Mouse (Mus musculus) liver, postnatal 0 days (tissue): ENCODE measurements around the gene Nlrc3. TPM values are rescaled to one million over a fixed set of nuclear protein-coding genes. Genes with fewer than 3 reads are reported as not detected.
"Not testable (repeated sequence)": the region's sequence is repeated elsewhere in the genome, so short reads cannot be mapped to it uniquely, and the experiment has no call there.

Source experiments
- ATAC-seq: fragments of 200-750 bp; cut with Nextera tagmentation; 2 replicates; pipeline ENCODE4 v1.8.0; 2017; ENCODE audit warnings: mild to moderate bottlenecking, moderate library complexity
- DNase-seq: peaks from one replicate; pipeline ENCODE4 v3.0.0-alpha.2; 2016
- H3K27ac ChIP-seq: fragments of 300-500 bp; sonication (generic); 2 replicates; pipeline ENCODE4 v1.5.1; 2014; ENCODE audit warnings: antibody characterized with exemption, moderate library complexity, mild to moderate bottlenecking, low read depth
- H3K27me3 ChIP-seq: fragments of 300-500 bp; sonication (generic); 2 replicates; pipeline ENCODE4 v1.6.1; 2014; ENCODE audit warnings: low read length, control low read depth, mixed read lengths; ENCODE audit not compliant: insufficient read depth
- H3K36me3 ChIP-seq: fragments of 300-500 bp; sonication (generic); replicated peaks from 2 replicates; pipeline ENCODE4 v1.6.1; 2014; ENCODE audit warnings: mild to moderate bottlenecking, control low read depth, low read length, moderate library complexity, mixed read lengths; ENCODE audit not compliant: insufficient read depth
- H3K4me1 ChIP-seq: fragments of 300-500 bp; sonication (generic); 2 replicates; pipeline ENCODE4 v1.6.1; 2014; ENCODE audit warnings: antibody characterized with exemption, mild to moderate bottlenecking, control low read depth; ENCODE audit not compliant: insufficient read depth
- H3K4me2 ChIP-seq: fragments of 300-500 bp; sonication (generic); 2 replicates; pipeline ENCODE4 v1.6.1; 2014; ENCODE audit warnings: low read depth, mild to moderate bottlenecking, low read length, moderate library complexity, mixed read lengths
- H3K4me3 ChIP-seq: fragments of 300-500 bp; sonication (generic); 2 replicates; pipeline ENCODE4 v1.5.1; 2014; ENCODE audit warnings: low read depth, low read length
- H3K9ac ChIP-seq: fragments of 300-500 bp; sonication (generic); replicated peaks from 2 replicates; pipeline ENCODE4 v1.6.1; 2014; ENCODE audit warnings: mild to moderate bottlenecking, moderate library complexity
- H3K9me3 ChIP-seq: fragments of 300-500 bp; sonication (generic); 2 replicates; pipeline ENCODE4 v1.6.1; 2016; ENCODE audit warnings: mild to moderate bottlenecking, control low read depth, low read length, mixed read lengths
- CTCF ChIP-seq: sonication (generic); IDR thresholded peaks from 2 replicates; pipeline ENCODE4 v1.5.1; 2016; ENCODE audit warnings: antibody characterized with exemption, low read depth
- EP300 ChIP-seq: IDR thresholded peaks from 2 replicates; pipeline ENCODE4 v1.6.1; 2016; ENCODE audit warnings: antibody characterized with exemption, low read depth, mild to moderate bottlenecking
- WGBS: fragments of 180-500 bp; shearing (Covaris S2); extraction: QIAGEN DNeasy Blood & Tissue Kit; methylation state at CpG from one replicate; pipeline ENCODE4 v1.1.7; 2014; ENCODE audit not compliant: insufficient replicate concordance; 5-methylcytosine and 5-hydroxymethylcytosine counted together
- polyA plus RNA-seq: library from polyadenylated mRNA; unstranded; fragments of >200 nt; fragmentation: Nextera tagmentation; extraction: Ambion mirVana; gene quantifications from 2 replicates; pipeline ENCODE4 v1.2.1, GENCODE M21; 2015

Gene Nlrc3
- polyA plus RNA-seq: 0.29 and 0.31 TPM in 2 replicates

DNA sequence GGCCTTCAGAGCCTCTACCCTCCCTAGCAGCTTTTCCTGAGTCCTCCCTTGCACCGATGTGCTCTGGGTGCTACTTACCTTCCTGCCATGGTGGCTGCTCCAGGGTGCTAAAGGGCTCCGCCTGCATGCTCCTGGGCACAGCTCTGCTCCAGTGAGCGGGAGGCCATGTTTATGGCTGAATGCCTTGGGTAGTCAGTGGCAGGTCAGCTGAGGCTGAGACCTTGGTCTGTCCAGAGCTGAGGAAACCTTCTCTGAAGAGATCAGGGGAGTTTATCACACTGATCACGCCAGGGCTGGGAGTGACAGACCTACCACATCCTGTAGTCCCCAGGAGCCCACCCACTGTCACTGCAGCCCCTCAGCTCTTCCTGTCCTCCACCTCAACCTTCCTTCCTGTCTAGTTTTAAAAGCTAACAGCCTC, at the start of gene Nlrc3:
Nlrc3 (minus strand) TSS at position 382 of the 421 bp plus-strand sequence.
- H3K9ac ChIP-seq: no peak within 1 kb of the TSS
- peaks cover 21% of the 10 kb centered on the region for H3K36me3 ChIP-seq
- 16% methylated on average over 4 of the region's 4 CpGs for WGBS
- DNase-seq (no peak), ATAC-seq (peak; percentile 33; the same call in 1 of the 2 replicates)
- H3K4me2 ChIP-seq: no peak within 1 kb of the TSS
- H3K9me3 ChIP-seq: no peaks in the 10 kb centered on the region
- H3K27me3 ChIP-seq: no peaks in the 10 kb centered on the region
- peaks cover 3% of the 10 kb centered on the region; the same call in 1 of the 2 replicates for H3K4me1 ChIP-seq
- H3K27ac ChIP-seq: 0 out of 2 replicates have a peak within 1 kb of the TSS, but pooled peaks have one; percentile 35
- TF ChIP-seq EP300 (no peak), CTCF (no peak)
- no peak within 1 kb of the TSS for H3K4me3 ChIP-seq

- DNase-seq: no peak
- Histone ChIP-seq H3K4me2 (no peak overlapping the region), H3K27ac (no peak overlapping the region), H3K36me3 (no peaks in the 10 kb centered on the region), H3K9me3 (no peaks in the 10 kb centered on the region), H3K4me3 (no peak overlapping the region), H3K27me3 (no peaks in the 10 kb centered on the region), H3K4me1 (no peaks in the 10 kb centered on the region), H3K9ac (no peak overlapping the region)
- WGBS: 74% methylated on average over 4 of the region's 4 CpGs
- TF ChIP-seq CTCF (no peak), EP300 (no peak)
- ATAC-seq: no peak
These were observed 46.3 kb upstream of the Nlrc3 start for GRCm38 (mm10) chr16:4022719-4023118.

DNA sequence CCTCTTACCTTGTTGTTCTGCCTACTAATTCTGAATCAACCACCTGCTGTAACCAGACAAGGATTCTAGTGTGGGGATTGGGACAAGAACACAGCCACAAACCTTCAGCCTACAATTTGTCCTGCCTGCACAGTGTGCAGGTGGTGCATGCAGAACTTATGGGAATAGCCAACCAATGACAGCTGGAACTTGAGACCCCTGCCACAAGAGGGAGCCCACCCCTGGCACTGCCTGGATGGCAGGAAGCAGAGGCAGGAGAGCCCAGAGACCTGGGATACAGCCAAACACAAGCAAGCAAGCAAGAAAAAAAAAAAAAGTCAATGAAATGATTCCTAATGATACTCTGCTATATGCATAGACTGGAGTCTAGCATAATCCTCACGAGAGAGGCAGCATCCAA, 44.8 kb upstream of the Nlrc3 start:
- Histone ChIP-seq H3K9me3 (no peaks in the 10 kb centered on the region), H3K4me2 (no peak overlapping the region), H3K4me1 (no peaks in the 10 kb centered on the region), H3K36me3 (no peaks in the 10 kb centered on the region), H3K9ac (no peak overlapping the region), H3K27ac (no peak overlapping the region), H3K4me3 (no peak overlapping the region), H3K27me3 (no peaks in the 10 kb centered on the region)
- DNase-seq: no peak
- 73% methylated on average over 1 of the region's 1 CpGs for WGBS
- TF ChIP-seq CTCF: no peak
- no peak for TF ChIP-seq EP300
- no peak for ATAC-seq

- not testable (repeated sequence) for ATAC-seq, H3K4me1 ChIP-seq, H3K36me3 ChIP-seq, H3K27ac ChIP-seq, H3K4me3 ChIP-seq, H3K9ac ChIP-seq, H3K4me2 ChIP-seq, H3K9me3 ChIP-seq, H3K27me3 ChIP-seq, DNase-seq
- 80% methylated on average over 6 of the region's 6 CpGs for WGBS
These were observed 41.0 kb upstream of the Nlrc3 start for GRCm38 (mm10) chr16:4017466-4017865.

DNA sequence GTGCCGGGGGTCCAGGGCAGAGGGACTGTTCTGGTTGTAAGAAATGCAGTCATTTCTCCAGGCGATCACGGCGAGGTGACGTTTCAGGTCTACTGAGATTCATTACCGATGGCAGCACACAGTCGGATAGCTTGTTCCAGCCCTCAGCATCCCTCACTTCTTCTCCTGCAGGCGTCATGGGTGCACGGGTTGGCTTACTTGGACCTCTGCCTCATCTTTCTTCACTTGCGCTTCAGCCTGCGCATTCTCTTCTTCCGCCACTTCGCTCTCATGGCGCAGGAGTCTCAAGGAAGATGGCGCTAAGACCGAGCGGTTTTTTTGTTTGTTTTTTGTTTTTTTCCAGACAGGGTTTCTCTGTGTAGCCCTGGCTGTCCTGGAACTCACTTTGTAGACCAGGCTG, 40.4 kb upstream of the Nlrc3 start:
- H3K4me3 ChIP-seq, H3K4me2 ChIP-seq, ATAC-seq, H3K27ac ChIP-seq, H3K36me3 ChIP-seq, H3K4me1 ChIP-seq, H3K9me3 ChIP-seq, H3K9ac ChIP-seq, DNase-seq, H3K27me3 ChIP-seq: not testable (repeated sequence)
- 72% methylated on average over 17 of the region's 17 CpGs for WGBS

DNA sequence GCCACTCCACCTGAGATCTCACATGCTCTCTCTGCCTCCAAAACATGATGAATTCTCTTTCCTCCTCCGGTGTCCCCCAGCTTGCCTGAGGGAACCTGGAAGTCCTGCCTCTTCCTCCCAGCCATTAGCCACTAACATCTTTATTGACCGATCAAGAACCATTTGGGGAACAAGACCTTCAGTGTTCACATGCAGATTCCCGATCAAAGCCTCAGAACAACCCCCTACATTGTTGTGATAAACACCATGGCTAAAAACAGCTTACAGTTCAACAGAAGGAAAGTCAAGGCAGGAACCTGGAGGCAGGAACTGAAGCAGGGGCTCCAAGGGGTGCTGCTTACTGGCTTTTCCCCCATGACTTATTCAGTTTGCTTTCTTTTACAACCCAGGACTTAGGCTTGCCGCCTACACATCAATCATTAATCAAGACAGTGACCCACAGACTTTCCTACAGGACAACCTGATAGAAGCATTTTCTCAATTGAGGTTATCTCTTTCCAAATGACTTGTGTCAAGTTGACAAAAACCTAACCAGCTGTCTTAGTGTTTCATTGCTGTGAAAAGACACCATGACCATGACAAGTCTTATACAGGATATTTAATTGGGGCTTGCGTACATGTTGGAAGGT, 37.7 kb upstream of the Nlrc3 start:
- no peak overlapping the region for H3K27ac ChIP-seq
- no peaks in the 10 kb centered on the region for H3K36me3 ChIP-seq
- WGBS: 77% methylated on average over 5 of the region's 5 CpGs
- H3K4me1 ChIP-seq: peaks cover 5% of the 10 kb centered on the region; the same call in 1 of the 2 replicates
- no peak for TF ChIP-seq CTCF
- TF ChIP-seq EP300: no peak
- ATAC-seq (no peak), DNase-seq (no peak)
- H3K9me3 ChIP-seq: no peaks in the 10 kb centered on the region
- H3K27me3 ChIP-seq: no peaks in the 10 kb centered on the region
- no peak overlapping the region for H3K4me2 ChIP-seq
- no peak overlapping the region for H3K9ac ChIP-seq
- H3K4me3 ChIP-seq: no peak overlapping the region
